ENCODE assay signal across 15 mouse cellular contexts in genomic region chr8:92121296-92121695, GRCm38 (mm10).
DNase-seq lines count a peak whose midpoint lies in the region; ATAC-seq and TF ChIP-seq lines count a peak whose summit lies in the region.
"Had no signal": no experiment of that assay in that cellular context is flagged by ENCODE, and none has a peak within 500 bp of the region (broad histone marks: within the 10 kb centered on the region; RNA-seq: fewer than 3 reads in every experiment).

No protein-coding gene starts in this region.

- H3K4me2 ChIP-seq in liver, postnatal 0 days (ENCODE audit: low read depth, low read length), result no peak overlapping the region
- H3K4me2 ChIP-seq: intestine, embryonic 15.5 days; limb, embryonic 13.5 days had no signal

- DNase-seq in heart, postnatal 4 days, result peak; percentile 8
- no peak for DNase-seq in heart, adult 18-20 months
- no peak for DNase-seq in liver, postnatal 0 days
- DNase-seq in liver, result no peak
- DNase-seq in R1 (ENCODE audit: low read depth, low spot score), result peak; percentile 31
- DNase-seq: adrenal gland, postnatal 14 days; embryo, embryonic 11 days; heart, postnatal 14 days; right cerebral cortex, postnatal 25 days; thymus, postnatal 14 days had no signal

- H3K4me3 ChIP-seq in liver, postnatal 0 days (ENCODE audit: low read depth, low read length), result no peak overlapping the region
- H3K4me3 ChIP-seq: intestine, embryonic 15.5 days; limb, embryonic 13.5 days had no signal

- no peak for TF ChIP-seq EP300 in liver, postnatal 0 days (IDR thresholded peaks at IDR 0.05; ENCODE audit: low read depth)

- no peaks in the 10 kb centered on the region for H3K9me3 ChIP-seq in liver, postnatal 0 days (ENCODE audit: low read length)
- H3K9me3 ChIP-seq: intestine, embryonic 15.5 days; limb, embryonic 13.5 days had no signal

- no peaks in the 10 kb centered on the region for H3K27me3 ChIP-seq in liver, postnatal 0 days (ENCODE audit: insufficient read depth, low read length)
- H3K27me3 ChIP-seq: intestine, embryonic 15.5 days had no signal

- H3K27ac ChIP-seq in liver, postnatal 0 days (ENCODE audit: low read depth), result no peak overlapping the region
- H3K27ac ChIP-seq: intestine, embryonic 15.5 days; limb, embryonic 13.5 days had no signal

- 37% methylated on average over 2 of the region's 2 CpGs for WGBS in liver, postnatal 0 days (ENCODE audit: insufficient replicate concordance)

- no peak overlapping the region for H3K9ac ChIP-seq in liver, postnatal 0 days (replicated peaks)
- H3K9ac ChIP-seq: intestine, embryonic 15.5 days; limb, embryonic 13.5 days had no signal

- TF ChIP-seq CTCF in liver, postnatal 0 days (IDR thresholded peaks at IDR 0.05; ENCODE audit: low read depth), result peak; percentile 39

- ATAC-seq in liver, postnatal 0 days, result no peak
- peak; percentile 80 for ATAC-seq in megakaryocyte-erythroid progenitor cell, adult 5-6 weeks (replicated peaks; ENCODE audit: low FRiP score, low TSS enrichment, poor library complexity, severe bottlenecking)
- no peak for ATAC-seq in inflammation-experienced regulatory T-cells, adult 6 months
- ATAC-seq: CD4-positive, CD25-positive, alpha-beta regulatory T cell, adult 4 months; intestine, embryonic 15.5 days had no signal

- no peaks in the 10 kb centered on the region for H3K36me3 ChIP-seq in liver, postnatal 0 days (replicated peaks; ENCODE audit: insufficient read depth, low read length)
- H3K36me3 ChIP-seq: intestine, embryonic 15.5 days; limb, embryonic 13.5 days had no signal

- H3K4me1 ChIP-seq in liver, postnatal 0 days (ENCODE audit: insufficient read depth), result no peaks in the 10 kb centered on the region
- H3K4me1 ChIP-seq: intestine, embryonic 15.5 days; limb, embryonic 13.5 days had no signal

Comparison
In these comparisons a context has a peak if more than half of its experiments do, and no peak if none do; other contexts are left out.
1. DNase-seq: peak in heart, postnatal 4 days (single experiment) and R1 (single experiment); none in heart, adult 18-20 months (0 of 2), liver, postnatal 0 days (single experiment) and liver (single experiment).